Mouse (Mus musculus): Measurements from ENCODE around the gene Rbpj.

DNA sequence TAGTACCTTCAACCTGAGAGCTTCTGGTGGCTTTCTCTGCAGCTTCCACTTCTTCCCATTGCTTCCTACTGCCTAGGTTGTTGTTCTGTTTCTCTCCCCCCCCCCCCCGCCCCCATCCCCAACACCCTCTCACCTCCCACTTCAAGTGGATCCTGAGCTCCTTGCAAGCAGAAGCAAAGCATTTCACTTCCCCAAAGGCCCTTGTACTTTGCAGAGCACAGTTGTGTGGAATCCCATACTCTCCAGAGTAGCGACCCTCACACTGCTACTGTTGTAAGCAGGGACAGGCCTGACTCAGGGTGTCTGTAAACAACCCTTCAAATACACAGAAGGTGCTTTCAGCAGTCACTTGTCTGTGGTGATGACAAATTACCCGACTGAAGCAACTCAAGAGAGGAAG lies 37.3 kb downstream of the Rbpj start:
- no peak for TF ChIP-seq CTCF (conservative IDR thresholded peaks at IDR 0.05; ENCODE audit: insufficient read depth, insufficient read length, low read depth, low read length)
- no peak for TF ChIP-seq POLR2A (IDR thresholded peaks at IDR 0.05; ENCODE audit: low read depth, low read length)

Measured in kidney, adult 2 months (tissue).